Mouse (Mus musculus): ENCODE measurements around the gene Leng1. TPM values are rescaled to one million over a fixed set of nuclear protein-coding genes. Genes with fewer than 3 reads are reported as not detected.

Leng1 gene
- polyA plus RNA-seq, 3 experiments from 2014 or later = 4.8 to 6.9 (median 6.0) TPM

DNA sequence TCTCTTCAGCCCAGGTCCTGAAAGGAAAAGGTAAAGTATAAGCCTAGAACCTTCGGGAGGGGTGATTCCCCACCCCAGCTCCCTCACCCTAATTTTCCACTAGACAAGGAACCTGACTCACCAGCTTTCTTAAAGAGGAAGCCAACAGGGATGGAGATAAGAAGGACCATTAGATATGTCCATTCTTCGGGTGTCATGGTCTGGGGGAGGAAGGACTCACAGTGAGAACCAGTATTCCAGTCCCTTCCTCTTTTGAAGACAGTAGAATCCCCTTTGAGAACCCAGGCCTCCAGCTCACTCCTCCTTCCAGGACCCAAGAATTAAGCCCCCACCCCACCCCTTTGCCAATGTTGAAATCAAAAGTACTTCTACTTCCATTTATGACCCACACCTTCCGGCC lies 26.3 kb upstream of the Leng1 start:
- ATAC-seq = no peak

DNA sequence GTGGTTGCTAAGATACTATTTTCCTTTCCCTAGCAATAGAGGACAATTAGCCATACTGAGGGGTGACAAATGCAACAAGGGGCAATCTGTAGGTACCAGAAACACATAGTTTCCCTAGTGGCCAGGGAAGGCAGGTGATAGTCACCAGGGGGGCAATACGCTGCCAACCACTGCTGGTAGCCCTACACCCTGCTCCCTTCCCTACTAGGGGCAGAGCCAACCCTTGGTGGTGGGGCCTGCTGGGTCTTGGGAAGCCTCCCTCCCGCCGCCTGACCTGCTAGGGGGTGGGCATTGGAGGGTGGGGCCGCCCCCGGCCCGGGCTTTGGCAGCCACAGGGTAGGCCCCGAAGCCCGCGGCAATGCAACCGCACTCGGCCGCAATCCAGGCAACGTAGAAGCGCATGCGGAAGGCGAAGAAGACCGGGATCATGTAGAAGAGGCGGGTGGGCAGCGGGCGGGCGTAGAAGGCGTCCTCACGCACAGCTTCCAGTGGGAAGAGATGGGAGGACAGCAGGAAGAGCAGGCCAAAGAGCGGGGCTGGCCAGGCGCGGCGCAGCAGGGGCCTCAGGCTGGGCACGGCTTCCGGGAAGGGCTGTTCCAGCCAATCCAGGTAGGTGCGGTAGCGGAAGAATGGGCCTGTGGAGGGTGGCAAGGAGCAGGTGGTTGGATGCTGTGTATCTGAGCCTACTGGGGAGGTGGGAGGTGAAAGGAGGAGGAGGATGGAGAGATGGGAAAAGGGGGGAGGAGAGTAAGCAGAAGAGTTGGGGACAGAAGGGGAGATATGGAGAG lies 20.0 kb upstream of the Leng1 start:
- no peak for ATAC-seq

DNA sequence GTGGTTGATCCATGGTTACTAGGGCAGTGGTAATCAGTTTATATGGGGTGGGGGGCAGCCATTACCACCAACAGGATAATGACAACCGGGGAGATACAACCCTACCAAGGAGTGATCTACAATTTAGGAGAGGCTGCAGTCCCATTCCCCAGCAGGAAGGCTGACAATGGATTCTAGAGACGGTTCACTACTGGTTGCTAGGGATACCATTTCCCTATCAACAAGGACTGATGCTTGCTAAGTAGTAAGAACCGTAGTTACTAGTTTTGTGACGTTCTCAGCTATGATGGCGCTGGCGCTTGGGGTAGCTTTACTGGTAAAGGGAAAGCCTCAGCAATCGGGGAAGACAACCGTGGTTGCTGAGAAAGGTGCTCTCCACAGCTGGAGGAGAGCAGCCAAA lies 19.1 kb upstream of the Leng1 start:
- no peak for ATAC-seq

DNA sequence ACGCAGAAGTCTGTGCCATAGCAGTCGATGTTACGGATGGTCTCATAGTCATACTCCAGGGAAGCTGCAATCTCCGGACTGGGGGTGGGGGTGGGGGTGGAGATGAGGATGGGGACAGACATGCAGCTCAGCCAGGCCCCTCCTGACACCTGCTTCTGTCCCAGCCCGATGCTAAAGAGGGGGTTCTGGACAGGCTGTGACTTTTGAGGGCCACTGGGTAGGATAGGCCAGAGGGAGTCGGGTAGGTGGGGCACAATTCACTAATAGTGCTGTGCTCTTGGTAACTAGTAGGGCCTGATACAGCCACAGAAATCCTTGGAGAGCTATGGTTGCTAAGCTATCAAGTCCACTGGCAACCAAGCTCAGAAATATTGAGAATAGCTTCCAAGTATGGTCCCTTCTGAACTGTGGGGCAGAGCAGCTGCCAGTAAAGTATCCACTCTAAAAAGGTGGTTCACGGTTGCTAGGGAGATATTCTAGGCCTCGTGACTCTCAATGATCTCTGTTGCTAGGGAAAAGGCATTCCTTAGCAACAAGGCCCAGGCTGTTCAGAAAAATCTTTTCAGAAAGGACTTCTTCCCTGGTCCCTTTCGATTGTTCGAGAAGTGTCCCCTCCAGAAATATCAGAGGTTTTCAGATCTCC lies 18.4 kb upstream of the Leng1 start:
- ATAC-seq = no peak

DNA sequence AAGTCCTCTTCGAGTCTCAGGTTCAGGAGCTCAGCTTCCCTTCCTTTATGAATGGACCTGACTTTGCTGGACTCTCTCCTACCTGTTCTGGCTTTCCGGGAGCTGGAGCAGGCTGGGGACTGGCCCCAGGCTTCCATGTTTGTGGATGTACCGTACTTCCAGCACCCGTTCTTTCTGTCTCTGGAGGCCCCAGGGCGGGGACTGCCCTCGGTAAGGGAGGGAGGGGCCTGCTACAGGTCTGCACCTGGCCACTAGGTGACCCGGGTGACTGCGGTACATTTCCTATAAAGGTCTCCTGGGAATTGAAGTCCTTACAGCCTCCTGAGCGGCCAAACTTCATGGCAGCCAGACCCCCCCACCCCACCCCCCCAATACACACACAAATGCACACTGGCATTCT lies 11.7 kb upstream of the Leng1 start, which contains the start of gene Tmc4:
Gene Tmc4 (minus strand): TSS at position 212 of the 400 bp plus-strand sequence.
- ATAC-seq = no peak

DNA sequence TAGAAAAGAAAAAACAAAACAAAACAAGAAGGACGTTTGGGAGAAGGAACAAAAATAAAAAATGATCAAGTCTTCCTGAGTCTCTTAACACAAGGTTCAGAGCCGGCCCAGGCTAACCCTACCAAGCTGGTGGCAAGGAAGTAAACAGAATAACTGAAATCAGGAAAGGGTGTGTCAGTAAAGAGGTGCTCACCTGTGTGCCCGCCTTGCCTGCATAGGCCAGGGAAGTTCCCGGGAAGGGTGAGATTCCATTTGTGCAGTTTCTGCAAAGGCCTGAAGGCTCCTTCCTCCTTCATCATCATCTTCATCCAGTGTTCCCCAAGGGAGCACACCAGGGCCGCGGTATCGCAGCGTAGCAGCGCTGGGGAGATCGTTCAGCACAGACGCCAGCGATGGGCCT lies 10.7 kb upstream of the Leng1 start:
- no peak for ATAC-seq

DNA sequence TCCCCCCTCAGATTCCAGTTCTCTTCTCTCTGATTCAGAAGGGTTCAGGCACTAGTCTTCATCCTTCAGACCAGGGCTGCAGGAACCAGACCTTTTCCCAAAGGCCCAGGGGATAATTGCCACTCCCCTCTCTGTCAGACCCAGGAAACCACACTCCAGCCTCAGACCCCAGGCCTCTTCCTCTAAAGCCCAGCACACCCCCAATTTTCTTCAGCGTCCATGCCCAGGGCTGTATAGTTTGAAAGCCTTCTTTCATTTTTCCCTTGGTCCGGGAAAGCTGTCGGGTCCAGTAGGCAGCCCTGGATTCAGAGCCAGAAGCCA lies 9.5 kb upstream of the Leng1 start:
- no peak for ATAC-seq

DNA sequence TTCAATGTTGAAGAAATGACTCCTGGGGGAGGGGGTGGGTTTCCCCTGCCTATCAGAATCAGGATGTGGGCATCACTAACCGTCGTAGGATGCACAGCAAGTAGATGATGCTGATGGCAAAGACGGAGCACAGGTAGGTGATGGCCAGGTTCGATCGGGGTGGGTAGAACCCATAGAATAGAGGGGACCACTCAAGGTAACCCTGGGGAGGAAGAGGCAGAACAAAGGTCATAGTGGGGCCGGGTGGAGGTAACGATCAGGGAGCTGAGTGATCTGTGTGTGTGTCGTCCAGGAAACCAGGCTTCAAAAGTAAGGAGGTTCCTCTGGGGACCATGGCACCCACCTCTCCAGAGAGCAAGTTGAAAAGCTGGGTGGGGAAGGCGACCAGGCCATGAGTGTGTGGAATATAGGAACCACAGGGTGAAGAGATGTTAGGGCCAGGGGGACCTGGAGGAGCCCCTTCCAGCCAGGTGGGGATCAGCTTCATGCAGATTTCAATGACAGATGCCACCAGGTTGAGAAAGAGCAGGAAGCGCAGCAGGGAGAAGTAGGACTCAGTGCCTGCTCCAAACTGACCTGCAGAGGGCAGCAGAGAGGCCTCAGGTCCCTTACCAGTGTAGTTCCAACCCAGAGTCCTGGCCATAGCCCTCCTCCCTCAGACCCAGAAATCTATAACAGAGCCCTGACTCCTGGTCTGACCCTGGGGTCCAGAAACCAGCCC lies 9.0 kb upstream of the Leng1 start:
- peak; percentile 98 for ATAC-seq

DNA sequence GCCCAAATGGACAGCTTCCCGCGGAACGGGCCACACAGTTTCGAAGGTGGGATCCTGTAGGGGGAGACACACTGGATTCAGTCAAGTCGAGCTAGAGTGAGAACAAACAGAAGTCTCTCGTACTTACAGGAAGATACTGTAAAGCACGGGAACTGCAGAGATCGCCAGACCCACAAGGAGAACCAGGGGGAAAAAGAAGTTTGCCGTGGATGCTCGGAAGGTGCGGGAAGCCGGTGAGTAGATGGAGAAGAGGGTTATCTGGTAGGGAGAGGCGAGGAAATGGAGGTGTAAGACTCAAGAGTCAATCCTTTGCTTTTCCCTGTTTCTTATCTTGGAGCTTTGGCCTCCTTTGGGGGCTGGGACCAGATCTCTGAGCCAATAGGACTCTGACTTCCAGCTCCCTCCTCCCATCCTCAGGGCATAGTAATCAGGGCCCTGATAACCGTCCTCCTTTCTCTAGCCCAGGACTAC lies 1.3 kb upstream of the Leng1 start:
- ATAC-seq = no peak

DNA sequence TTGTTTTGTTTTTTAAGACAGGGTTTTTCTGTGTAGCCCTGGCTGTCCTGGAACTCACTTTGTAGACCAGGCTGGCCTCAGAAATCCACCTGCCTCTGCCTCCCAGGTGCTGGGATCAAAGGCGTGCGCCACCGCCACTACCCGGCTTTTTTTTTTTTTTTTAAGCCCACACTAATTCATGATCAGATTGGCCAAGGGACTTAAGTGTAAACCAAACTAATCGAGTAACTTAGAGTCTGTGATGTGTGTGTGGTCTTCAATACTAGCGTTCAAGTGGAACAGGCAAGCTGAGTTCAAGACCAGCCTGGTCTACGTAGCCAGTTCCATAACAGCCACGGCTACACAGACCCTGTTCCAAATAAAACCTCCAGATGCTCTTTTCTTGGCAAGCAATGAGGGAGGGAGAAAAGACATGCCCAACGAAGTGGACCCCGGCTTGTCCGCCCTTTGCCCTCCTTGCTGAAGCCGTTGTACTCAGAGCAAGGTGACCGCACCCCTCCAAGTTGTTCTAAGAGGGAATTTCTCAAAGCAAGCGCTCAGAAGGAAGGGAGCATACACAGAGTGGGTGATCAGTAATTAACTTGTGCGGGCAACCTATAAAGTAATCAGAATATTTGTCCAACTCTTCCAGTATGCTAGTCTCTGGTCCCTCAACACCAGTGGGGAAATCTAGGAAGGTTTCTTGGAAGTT lies 971 bp downstream of the Leng1 start:
- ATAC-seq = no peak

DNA sequence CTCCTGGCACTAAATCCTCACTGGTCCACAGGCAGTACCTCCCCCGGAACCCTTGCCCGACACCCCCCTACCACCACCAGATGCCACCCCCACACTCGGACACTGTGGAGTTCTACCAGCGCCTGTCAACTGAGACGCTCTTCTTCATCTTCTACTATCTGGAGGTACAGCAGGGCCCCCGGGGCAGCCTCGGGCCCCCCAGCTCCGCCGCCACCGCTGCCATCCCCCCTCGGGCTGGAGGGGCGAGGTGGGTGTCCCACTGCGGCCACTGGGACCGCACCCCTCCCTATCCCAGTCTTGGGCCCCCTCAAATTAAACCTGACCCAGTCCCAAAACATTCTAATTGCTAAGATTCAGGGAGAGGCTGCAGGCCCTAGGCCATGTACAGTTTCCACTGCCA lies 7.1 kb downstream of the Leng1 start:
- ATAC-seq = no peak

DNA sequence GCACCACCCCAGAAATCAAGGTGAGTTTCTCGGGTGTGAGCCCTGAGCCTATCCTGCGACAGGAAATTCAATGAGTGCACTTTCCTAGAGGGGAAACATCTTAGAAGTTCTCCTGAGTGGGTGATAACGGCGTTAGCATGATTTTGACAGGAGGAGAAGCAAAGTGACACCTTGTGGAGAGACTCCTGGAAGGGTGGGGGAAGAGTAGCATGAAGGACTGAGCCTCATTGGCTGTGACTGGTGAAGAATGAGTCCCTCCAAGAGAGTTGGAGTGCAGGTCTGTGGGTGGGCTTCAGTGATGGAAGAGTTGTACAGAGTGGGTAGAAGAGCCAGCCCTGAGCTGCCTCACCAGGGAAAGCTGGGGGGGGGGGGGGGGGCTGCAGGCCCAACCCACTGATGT lies 8.7 kb downstream of the Leng1 start:
- ATAC-seq = no peak

DNA sequence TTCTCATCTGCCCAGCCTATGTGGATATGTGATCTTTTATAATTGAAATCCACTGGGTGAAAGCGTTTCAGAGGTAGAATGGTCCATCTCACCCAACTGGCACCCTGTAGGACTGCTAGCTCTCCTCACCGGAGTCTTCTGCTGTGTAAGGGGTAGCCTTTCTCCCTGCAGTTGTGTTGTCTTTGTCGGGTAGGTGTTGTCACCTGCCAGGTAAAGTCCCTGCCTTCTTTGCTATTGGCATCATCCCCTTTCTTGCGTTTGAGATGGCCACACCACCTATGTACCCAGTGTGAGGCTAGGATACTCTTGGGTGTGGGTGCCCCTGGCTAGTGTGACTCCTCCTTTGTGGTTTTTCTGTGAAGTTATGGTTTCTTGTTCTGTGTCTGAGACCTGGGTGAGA lies 19.0 kb downstream of the Leng1 start:
- ATAC-seq = no peak

DNA sequence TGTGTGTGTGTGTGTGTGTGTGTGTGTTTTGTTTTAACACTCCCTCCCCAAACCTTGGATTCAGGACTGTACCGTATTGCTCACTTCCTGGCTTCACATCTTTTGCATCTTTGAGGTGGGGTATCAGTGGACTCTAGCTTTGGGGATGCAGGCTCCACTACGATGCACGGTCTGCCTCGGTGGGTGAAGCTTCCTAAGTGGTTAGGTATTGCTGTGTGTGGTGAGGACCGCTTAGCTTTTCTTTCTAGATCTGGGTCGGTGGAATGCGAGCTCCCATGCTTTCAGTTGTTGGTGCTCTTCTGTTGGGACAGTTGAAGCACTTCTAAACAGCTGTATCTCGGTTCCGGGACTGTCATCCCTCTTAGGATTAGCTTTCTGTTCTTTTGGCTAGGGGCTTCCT lies 19.5 kb downstream of the Leng1 start:
- no peak for ATAC-seq

DNA sequence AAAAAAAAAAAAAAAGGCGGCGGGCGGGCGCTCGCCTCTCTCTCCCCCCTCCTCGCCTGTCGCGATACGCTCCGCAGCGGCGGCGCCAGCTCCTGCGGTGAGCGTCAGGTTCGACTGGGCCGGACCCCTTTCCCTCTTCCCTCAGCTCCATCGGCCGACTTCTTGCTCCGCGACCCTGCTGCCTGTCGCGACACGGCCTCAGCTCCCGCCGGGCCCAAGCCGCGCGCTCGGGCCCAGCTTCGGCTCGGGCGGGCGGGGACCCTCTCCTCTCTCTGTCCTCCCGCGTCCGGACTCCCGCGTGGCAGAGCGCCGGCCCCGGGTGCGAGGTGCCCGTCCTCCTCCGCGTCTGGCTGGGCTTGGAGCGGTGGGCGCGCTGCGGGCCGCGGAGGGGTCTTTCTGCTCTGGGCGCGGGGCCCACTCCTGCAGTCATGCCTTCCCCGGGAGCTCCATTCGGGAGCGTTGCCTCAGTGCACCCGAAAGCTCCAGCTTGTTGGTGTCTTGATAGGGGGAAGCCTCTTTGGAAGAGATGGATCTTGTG lies 20.1 kb downstream of the Leng1 start:
- no peak for ATAC-seq

DNA sequence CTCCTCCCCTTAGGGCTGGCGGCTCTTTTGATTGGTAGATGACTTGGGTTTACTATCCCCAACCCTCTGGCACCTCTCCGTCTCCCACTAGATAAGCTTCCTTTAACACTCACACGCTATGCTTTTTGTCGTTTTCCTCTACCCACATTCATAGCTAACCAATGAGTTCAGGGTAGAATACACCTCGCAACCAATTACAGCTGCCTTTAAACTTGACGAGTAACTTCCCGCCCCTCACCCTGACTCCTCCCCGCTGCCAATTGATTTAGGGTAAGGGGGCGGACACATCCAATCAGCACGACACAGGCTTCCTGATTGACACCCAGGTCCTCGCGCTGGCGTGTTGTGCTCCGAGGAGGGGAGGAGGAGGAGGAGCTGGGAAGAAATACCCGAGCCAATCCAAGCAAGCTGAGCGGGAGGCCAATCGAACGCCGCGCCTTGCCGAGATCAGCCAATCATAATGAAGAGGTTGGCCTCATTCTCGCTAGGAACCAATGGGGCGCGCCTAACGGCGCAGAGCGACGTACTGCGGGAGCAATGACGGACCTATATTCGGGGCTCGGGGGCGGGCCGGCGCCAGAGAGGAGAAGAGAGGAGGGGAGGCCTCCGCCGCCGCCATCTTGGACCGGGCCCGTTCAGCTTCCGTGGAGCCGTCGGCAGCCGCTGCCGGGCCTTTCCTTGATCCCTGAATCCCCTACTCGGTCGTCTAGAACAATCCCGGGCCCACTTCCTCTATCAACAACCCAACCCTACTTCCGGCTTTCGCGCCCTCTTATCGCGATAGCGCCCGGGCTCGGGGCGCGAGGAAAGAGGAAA lies 20.8 kb downstream of the Leng1 start, which contains the start of gene Cnot3:
Gene Cnot3 (plus strand): TSS at position 597 of the 816 bp plus-strand sequence.
- peak; percentile 87 for ATAC-seq

DNA sequence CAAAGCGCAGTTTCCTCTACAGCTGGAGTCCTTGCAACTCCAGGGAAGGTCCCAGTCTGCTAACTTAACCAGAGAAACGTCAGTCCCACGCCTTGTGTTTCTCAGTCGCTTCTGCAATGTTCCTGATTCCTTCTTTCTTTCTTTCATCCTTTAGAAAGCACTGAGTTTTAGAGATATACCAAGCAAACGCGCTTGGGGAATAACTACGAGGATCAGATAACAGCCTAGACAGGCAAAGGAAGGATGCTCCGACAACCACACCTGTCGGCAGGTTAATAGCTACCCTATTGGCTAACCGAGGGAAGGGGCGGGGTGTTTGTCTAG lies 21.3 kb downstream of the Leng1 start:
- no peak for ATAC-seq

DNA sequence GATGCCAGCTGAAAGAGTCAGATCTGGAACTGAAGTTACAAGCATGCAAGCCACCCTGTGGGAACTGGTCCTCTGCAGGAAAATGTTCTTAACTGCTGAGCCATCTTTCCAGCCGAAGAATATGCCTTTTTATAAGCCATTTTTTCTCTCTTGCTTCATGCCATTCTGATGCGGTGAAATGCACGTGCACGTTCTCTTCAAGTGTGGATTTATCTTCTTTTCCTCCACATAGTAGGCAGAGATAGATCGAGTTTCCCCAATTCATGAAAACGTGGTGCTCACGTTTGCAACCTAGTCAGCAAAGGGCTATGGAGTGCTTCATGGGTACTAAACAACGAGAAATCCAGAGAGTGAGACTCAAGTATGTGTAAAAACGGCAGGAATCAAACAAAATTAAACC lies 21.8 kb downstream of the Leng1 start:
- ATAC-seq = no peak

DNA sequence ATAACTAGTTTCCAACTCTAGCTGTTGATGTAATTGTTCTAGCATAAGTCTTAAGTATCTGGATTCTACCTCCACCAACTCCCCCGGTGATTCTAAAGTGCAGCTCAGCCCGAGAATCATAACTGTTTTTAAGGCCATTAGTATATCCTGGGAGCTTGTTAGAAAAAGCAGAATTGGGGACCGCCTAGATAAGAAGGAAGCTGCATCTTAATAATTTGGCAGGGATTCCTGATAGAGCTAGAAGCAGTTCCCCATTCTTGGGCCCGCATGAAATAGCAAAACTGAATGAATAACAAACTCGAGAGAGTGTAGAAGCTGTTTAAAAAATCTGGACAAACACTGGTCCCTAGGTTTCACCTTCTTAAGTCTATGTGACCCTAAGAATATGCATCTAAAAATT lies 22.2 kb downstream of the Leng1 start:
- ATAC-seq = no peak

DNA sequence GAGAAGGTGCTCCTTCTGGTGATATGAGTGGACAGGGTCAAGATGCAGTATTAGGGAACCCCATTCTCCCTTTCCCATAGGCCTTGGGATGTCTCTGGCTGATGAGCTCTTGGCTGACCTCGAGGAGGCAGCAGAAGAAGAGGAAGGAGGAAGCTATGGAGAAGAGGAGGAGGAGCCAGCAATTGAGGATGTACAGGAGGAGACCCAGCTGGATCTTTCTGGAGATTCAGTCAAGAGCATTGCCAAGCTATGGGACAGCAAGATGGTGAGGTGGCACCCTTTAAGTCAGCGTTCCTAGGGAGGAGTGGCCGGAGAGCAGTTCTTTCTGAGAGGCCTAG lies 35.2 kb downstream of the Leng1 start:
- no peak for ATAC-seq

DNA sequence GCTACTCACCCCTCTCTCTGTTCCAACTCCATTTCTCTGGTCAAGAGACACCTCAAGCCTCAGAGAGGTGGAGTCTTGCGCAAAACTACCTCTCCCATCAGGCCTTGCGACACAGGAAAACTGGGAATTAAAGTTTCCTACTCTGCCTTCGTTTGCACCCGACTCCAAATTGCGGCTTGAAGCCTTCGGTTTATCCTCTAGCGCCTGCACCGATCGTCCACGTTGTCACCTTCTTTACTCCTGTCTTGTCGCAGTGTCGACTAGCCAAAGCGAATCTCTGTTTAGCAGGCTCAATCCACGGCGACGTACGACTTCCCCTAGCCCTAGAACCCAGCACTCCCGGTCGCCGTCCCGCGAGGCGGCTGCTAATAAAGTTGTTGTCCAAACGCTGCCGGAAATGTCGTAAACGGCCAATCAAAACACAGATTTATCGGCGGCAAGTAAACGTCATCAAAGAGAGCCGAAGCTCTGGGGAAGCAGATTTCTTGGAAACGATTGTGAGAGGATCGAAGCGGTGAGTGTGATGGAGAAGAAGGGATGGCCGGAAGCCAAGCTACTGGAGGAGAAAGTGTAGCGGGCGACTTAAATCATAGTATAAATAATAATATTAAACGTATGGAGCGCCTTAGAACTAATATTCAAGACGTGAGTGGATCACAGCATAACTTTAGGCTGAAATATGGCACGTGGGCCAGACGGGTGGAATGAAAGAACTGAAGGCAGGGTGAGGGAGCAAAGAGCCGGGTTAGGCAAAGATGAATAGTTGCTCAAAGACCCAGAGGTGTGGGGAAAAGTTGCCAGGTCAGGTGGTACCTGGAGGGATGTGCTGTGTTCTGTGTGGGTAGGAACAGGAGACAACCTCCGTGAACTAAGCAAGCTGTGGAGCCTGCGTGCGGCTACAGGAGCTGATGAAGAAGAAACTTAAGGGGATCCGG lies 35.8 kb downstream of the Leng1 start, which contains the start of the genes Tfpt and Prpf31:
Gene Tfpt (minus strand): TSS at position 387 of the 935 bp plus-strand sequence.
Gene Prpf31 (plus strand): TSS at position 443 of the 935 bp plus-strand sequence.
- ATAC-seq = peak; percentile 88
